Mouse (Mus musculus): ENCODE measurements at regions not wholly inside any gene's neighbourhood (a gene's known extent, or its start where the extent isn't known, plus 50 kb on each side); places are given as distances from the start of the nearest gene placed in this dataset.
"Not testable (repeated sequence)": the region's sequence is repeated elsewhere in the genome, so short reads cannot be mapped to it uniquely, and the experiment has no call there.

DNA sequence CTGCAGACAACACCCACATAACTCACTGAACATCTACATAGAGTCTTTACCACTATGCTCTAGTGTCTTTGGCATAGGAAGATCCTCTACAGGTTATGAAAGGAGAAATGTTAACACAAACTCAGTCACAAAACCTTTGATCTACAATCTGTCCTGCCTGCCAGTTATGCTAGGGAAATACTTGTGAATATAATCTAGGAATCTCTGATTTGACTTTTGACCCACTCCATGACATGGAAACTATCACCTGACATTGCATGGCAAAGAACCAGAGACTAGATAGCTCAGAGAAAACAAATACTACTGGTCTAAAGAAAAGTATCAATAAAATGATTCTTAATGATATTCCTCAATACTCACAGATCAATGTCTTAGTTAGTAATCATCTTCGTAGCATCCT is 524.3 kb upstream of the Kif18a start:
- DNase-seq (ENCODE audit: low spot score in 2 of 2), result no peak

- no peak for DNase-seq (ENCODE audit: low spot score in 2 of 2)
These were observed 515.8 kb upstream of the Kif18a start for GRCm38 (mm10) chr2:108764703-108765102.

GRCm38 (mm10) chr2:108766461-108766860 is 514.1 kb upstream of the Kif18a start:
- DNase-seq (ENCODE audit: low spot score in 2 of 2), result no peak

GRCm38 (mm10) chr2:108770383-108770782 is 510.2 kb upstream of the Kif18a start:
- no peak for DNase-seq (ENCODE audit: low spot score in 2 of 2)

DNA sequence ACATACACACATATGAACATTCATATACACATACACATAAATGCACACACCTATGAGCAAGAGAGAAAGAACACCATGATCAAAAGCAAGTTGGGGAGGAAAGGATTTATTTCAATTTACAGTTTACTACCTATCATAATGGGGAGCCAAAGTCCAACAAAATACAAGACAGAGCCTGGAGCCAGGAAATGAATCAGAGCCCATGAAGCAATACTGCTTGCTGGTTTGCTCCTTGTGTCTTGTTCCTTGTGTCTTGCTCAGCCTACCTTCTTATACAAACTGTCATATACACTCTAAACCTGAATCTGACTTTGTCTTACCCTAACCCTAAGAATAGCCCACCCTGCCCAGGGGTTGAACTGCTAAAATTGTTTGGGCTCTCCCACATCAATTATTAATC is 497.1 kb upstream of the Kif18a start:
- DNase-seq (ENCODE audit: low spot score in 2 of 2), result no peak

- DNase-seq (ENCODE audit: low spot score in 2 of 2), result no peak
These were observed 495.2 kb upstream of the Kif18a start for GRCm38 (mm10) chr2:108785161-108785957.

GRCm38 (mm10) chr2:108789166-108789565 is 491.4 kb upstream of the Kif18a start:
- no peak for DNase-seq (ENCODE audit: low spot score in 2 of 2)

DNA sequence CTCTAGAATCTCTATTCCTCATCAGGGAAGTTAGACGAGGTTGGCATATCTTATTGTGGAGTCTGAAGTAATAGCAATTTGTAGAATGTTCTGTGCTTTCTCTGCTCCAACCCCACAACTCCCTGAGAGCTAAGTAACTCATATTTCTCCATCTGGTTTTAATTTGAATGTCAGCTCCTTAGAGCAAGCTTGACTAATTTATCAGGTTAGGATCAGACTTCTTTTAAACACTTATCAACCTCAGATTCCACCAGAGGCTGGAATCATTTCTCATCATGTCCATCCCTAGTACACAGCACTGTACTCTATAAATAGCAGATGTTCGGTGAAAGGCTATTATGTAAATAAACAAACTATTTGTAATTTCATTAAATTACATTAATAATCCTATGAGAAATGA is 485.4 kb upstream of the Kif18a start:
- DNase-seq (ENCODE audit: low spot score in 2 of 2), result no peak

GRCm38 (mm10) chr2:108796816-108797581 is 483.5 kb upstream of the Kif18a start:
- no peak for DNase-seq (ENCODE audit: low spot score in 2 of 2)

- no peak for DNase-seq (ENCODE audit: low spot score in 2 of 2)
These were observed 468.2 kb upstream of the Kif18a start for GRCm38 (mm10) chr2:108812367-108812766.

DNA sequence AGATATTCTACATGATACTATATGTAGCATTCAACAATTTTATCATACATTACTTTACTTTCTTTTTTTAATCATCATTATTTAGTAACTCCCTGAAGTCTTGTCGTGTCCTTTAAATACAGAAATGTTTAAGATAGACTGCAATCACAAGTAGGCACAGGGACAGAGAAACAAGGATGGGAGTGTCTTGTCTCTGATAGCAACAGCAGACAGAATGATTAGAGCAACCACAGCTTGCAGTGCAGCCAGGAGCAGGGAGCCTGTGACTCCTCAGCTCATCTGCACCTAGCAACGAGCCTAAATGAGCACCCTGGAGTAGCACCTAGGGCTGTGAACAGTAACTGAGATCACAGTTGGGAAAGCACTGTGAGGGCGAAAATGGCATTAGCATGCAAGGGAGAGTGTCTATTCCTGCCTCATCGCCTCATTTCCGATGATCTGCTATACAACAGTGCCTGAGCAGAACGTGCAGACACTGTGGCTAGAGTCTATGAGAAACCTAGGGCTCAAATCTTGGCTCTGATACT is 467.4 kb upstream of the Kif18a start:
- DNase-seq (ENCODE audit: low spot score in 2 of 2), result no peak

DNA sequence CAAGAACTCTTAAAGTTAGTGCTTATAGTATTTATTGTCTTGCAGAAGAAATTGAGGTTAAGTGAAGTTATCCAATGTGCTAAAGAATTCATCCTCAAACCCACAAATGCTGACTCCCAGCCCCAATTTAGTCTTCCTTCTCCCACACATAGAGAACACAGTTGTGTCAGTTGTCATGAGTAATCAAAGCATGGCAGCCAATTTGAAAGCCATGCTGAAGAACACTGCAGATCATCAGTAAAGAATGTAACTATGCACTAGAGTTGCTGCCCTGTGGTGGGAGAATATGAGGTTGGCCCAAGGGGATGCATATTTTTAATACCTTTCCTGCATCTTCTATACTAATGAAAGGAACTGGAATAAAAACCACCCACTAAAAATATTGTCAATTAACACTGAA is 464.0 kb upstream of the Kif18a start:
- DNase-seq (ENCODE audit: low spot score in 2 of 2), result no peak

DNA sequence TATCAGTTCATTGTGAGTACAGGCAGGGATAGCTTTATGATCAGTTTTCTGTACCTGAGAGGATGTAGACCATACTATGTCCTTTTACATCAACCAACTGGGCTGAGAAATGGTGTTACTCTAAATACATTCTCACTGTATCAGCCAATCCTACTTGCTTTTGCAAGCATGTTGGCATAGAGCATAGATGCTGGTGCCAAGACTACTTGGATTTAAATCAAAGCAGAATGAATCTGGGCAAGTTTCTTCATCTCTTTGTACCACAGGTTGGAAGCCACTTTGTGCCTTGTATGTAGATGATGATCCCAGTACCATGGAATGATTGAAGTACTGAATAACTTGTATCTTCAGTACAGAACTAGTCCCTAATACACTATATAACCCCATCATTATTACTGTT is 456.5 kb upstream of the Kif18a start:
- DNase-seq (ENCODE audit: low spot score in 2 of 2), result no peak

DNA sequence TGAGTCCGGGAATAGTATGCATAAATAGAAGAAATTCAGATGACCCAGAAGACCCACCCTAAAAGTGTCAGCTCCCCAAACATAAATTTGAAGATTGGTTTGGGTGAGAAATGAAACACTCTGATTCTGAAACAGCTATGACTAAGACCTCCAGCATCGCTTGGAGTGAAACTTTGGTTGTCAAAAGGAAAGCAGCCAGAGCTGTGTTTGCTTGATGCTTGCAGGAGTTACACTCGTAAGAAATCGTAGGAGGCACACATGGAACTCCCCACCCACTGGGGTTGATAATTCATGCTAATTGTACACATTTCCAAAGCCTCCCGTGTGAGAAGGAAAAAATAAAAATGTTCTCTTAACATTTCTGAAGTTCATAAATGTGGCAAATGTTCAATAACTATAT is 454.6 kb upstream of the Kif18a start:
- no peak for DNase-seq (ENCODE audit: low spot score in 2 of 2)

GRCm38 (mm10) chr2:108827106-108827838 is 453.3 kb upstream of the Kif18a start:
- DNase-seq (ENCODE audit: low spot score in 2 of 2), result no peak

GRCm38 (mm10) chr2:108827974-108828700 is 452.4 kb upstream of the Kif18a start:
- no peak for DNase-seq (ENCODE audit: low spot score in 2 of 2)

DNA sequence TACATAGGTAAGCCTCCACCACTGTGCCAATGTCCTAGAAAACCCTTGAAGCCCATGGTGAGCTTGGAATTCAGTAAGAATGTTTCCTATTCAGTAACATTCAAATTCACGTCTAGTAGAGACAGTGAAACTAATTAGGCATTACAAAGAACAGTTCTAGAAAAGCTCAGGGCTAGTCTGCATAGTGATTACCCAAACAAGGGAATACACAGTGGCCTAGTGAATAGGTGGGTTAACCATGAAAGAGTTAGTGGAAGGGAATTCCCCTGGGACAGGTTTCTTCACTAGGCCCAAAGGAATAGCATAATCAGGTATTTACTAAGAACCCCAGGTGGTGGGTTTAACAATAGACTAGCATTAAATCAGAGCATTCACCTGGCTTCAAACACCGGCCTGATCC is 436.7 kb upstream of the Kif18a start:
- not testable (repeated sequence) for DNase-seq (ENCODE audit: low spot score in 2 of 2)

DNA sequence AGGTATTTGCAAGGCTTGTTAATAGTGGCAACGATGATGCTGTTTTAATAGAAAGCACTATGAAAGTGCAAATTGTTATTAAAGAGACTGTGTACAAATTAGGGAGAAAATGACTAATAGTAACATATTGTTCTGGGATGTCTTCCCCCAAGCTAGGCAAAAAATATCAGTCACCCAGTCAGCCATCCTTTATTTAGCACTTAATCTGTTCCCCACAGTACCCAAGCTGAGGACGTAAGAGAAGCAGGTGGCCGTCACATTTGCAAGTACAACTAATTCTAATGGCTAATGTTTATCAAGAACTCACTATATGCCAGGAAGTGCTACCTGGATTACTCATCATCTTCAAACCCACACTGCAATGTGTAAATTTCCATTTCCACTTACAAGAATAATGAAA is 432.5 kb upstream of the Kif18a start:
- no peak for DNase-seq (ENCODE audit: low spot score in 2 of 2)

- DNase-seq (ENCODE audit: low spot score in 2 of 2), result no peak
These were observed 426.1 kb upstream of the Kif18a start for GRCm38 (mm10) chr2:108854399-108854798.

- DNase-seq (ENCODE audit: low spot score in 2 of 2), result no peak
These were observed 403.4 kb upstream of the Kif18a start for GRCm38 (mm10) chr2:108877141-108877540.

DNA sequence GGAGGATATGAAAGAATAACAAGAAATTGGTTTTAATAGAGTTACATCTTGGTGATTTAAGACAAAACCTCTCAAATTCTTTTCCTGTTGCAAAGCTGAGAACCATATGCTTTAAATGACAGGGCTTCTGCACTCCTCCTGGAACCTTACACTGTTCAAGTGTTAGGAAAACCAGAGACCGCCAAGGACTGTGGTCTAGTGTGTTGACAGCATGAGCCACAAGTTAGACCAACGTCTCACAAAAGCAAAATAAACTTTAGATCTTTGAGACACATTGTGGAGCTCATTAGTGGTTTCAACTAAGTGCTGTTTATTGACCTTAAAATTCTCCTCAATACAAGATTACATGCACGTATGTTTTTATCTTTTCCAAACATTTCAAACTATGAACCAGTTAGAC is 402.9 kb upstream of the Kif18a start:
- no peak for DNase-seq (ENCODE audit: low spot score in 2 of 2)
